In the genomic region with DNA sequence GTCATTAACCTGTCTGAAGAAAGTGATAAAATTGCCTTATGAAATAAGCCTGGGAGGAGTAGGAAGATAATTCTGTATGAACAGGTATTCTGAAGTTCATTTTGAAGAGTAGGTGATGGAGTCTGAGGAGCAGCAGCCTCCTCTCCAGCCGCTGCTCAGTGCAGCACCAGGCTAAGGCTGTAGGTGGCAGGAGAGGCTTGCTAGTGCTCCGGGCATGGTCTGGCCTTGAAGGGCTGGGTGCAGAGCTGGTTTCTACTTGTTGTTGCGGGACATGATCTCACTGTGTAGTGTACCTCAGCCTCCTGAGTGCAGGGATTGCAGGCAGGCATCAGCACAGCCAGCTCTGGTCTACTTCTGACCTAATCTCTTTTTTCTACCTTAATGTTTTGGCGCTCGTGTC, we compare ENCODE assay signal across 8 mouse cellular contexts. TPM values are rescaled to one million over a fixed set of nuclear protein-coding genes. Genes with fewer than 3 reads are reported as not detected.
DNase-seq lines count a peak whose midpoint lies in the region; ATAC-seq and TF ChIP-seq lines count a peak whose summit lies in the region.

No protein-coding gene starts in this region.

- no peaks in the 10 kb centered on the region for H3K27me3 ChIP-seq in forebrain, embryonic 16.5 days (replicated peaks; ENCODE audit: control insufficient read depth, insufficient read depth, low read length)
- no peaks in the 10 kb centered on the region for H3K27me3 ChIP-seq in lung, embryonic 14.5 days (ENCODE audit: insufficient read depth, low read length)

- no peaks in the 10 kb centered on the region for H3K4me1 ChIP-seq in forebrain, embryonic 16.5 days (replicated peaks; ENCODE audit: control insufficient read depth, insufficient read depth, low read length)
- H3K4me1 ChIP-seq in lung, embryonic 14.5 days (ENCODE audit: insufficient read depth) = no peaks in the 10 kb centered on the region

- DNase-seq in ES-CJ7 (ENCODE audit: low read depth, low spot score) = peak; percentile 65
- peak; percentile 91 for DNase-seq in adrenal gland, postnatal 14 days
- peak; percentile 79 for DNase-seq in heart, postnatal 4 days
- DNase-seq in layer of hippocampus, adult 2 months (ENCODE audit: low spot score in 2 of 2) = peak; percentile 31 to 68
- peak; percentile 69 for DNase-seq in lung, embryonic 14.5 days
- DNase-seq in ovary, postnatal 36 days (ENCODE audit: low spot score) = peak; percentile 76
- peak; percentile 65 for DNase-seq in thymus, postnatal 4 days

- WGBS in forebrain, embryonic 16.5 days = 70% methylated on average over 5 of the region's 5 CpGs
- WGBS in lung, embryonic 14.5 days = 66% methylated on average over 5 of the region's 5 CpGs

- no peak overlapping the region for H3K4me2 ChIP-seq in forebrain, embryonic 16.5 days (ENCODE audit: low read length)
- H3K4me2 ChIP-seq in lung, embryonic 14.5 days = no peak overlapping the region

- no peaks in the 10 kb centered on the region for H3K9me3 ChIP-seq in forebrain, embryonic 16.5 days (ENCODE audit: control insufficient read depth, low read length)
- H3K9me3 ChIP-seq in lung, embryonic 14.5 days (ENCODE audit: low read depth, low read length) = no peaks in the 10 kb centered on the region

- H3K9ac ChIP-seq in forebrain, embryonic 16.5 days (replicated peaks; ENCODE audit: low read depth, low read length) = no peak overlapping the region
- no peak overlapping the region for H3K9ac ChIP-seq in lung, embryonic 14.5 days

- ATAC-seq in forebrain, embryonic 16.5 days = peak; percentile 91
- peak; percentile 65; the same call in 1 of the 2 replicates for ATAC-seq in lung, embryonic 14.5 days (ENCODE audit: insufficient read depth)

- H3K27ac ChIP-seq in forebrain, embryonic 16.5 days (ENCODE audit: low read length) = no peak overlapping the region
- H3K27ac ChIP-seq in layer of hippocampus, adult 2 months = no peak overlapping the region
- H3K27ac ChIP-seq in lung, embryonic 14.5 days (ENCODE audit: low read depth) = no peak overlapping the region

- TF ChIP-seq CTCF in layer of hippocampus, adult 2 months (conservative IDR thresholded peaks at IDR 0.05) = peak; percentile 94
- TF ChIP-seq CTCF in lung, embryonic 14.5 days (IDR thresholded peaks at IDR 0.05; ENCODE audit: low read depth) = peak; percentile 80

- no peak overlapping the region for H3K4me3 ChIP-seq in forebrain, embryonic 16.5 days (replicated peaks; ENCODE audit: low read length)
- no peak overlapping the region for H3K4me3 ChIP-seq in layer of hippocampus, adult 2 months
- H3K4me3 ChIP-seq in lung, embryonic 14.5 days (ENCODE audit: low read depth, low read length) = no peak overlapping the region

- peaks cover 38% of the 10 kb centered on the region for H3K36me3 ChIP-seq in forebrain, embryonic 16.5 days (ENCODE audit: control insufficient read depth, insufficient read depth)
- peaks cover 76% of the 10 kb centered on the region for H3K36me3 ChIP-seq in lung, embryonic 14.5 days (ENCODE audit: insufficient read depth)

RNA-seq across cellular contexts. Expression of gene Nol10, which starts 18.7 kb away (rescaled TPM):
- total RNA-seq in adrenal gland, postnatal 14 days (2021) = 15.2 and 16.9 TPM in 2 replicates
- polyA plus RNA-seq in forebrain, embryonic 16.5 days (2015; fragmentation: Nextera tagmentation; extraction: Ambion mirVana) = 23.5 and 26.3 TPM in 2 replicates
- total RNA-seq in heart, postnatal 4 days (2021) = 10 to 100 TPM; 10.4 to 11.3 TPM
- 10 to 100 TPM; 19.7 to 20.7 TPM for total RNA-seq in layer of hippocampus, adult 2 months (2021)
- polyA plus RNA-seq in lung, embryonic 14.5 days (2014; fragmentation: Nextera tagmentation; extraction: Ambion mirVana) = 27.0 and 30.0 TPM in 2 replicates

RNA-seq across cellular contexts. Expression of gene Atp6v1c2, which starts 37.8 kb away (rescaled TPM):
- 1.6 and 3.6 TPM in 2 replicates for total RNA-seq in adrenal gland, postnatal 14 days (2021)
- polyA plus RNA-seq in forebrain, embryonic 16.5 days (2015; fragmentation: Nextera tagmentation; extraction: Ambion mirVana) = 0.88 and 1.3 TPM in 2 replicates
- total RNA-seq in heart, postnatal 4 days (2021) = not detected
- total RNA-seq in layer of hippocampus, adult 2 months (2021) = 1 to 10 TPM; 3.9 to 4.0 TPM
- polyA plus RNA-seq in lung, embryonic 14.5 days (2014; fragmentation: Nextera tagmentation; extraction: Ambion mirVana) = 0.97 and 1.0 TPM in 2 replicates
